Mouse (Mus musculus): Measurements from ENCODE around the gene Gse1.

GRCm38 (mm10) chr8:120201351-120201750 lies 26.9 kb upstream of the Gse1 start:
- TF ChIP-seq CTCF (conservative IDR thresholded peaks at IDR 0.05; ENCODE audit: low read length) (no peak), POU5F1 (IDR thresholded peaks at IDR 0.05; ENCODE audit: borderline replicate concordance, low read length) (no peak)

Data from E14TG2a.4 (cell line).